Mouse (Mus musculus) neural tube, embryonic 11.5 days (tissue): ENCODE data around the gene L3mbtl2. TPM values are rescaled to one million over a fixed set of nuclear protein-coding genes. Genes with fewer than 3 reads are reported as not detected.

ENCODE experiments used
- ATAC-seq: fragments of 200-750 bp; cut with Nextera tagmentation; 2 replicates; pipeline ENCODE4 v1.8.0; 2017; ENCODE audit warnings: moderate number of reproducible peaks, mild to moderate bottlenecking, moderate TSS enrichment, moderate library complexity; ENCODE audit not compliant: insufficient read depth, low FRiP score, low TSS enrichment
- DNase-seq: peaks from one replicate; pipeline ENCODE4 v3.0.0-alpha.2; 2015; ENCODE audit warnings: low spot score
- H3K27ac ChIP-seq: fragments of 300-500 bp; sonication (generic); 2 replicates; pipeline ENCODE4 v1.5.1; 2014; ENCODE audit warnings: low read depth, mild to moderate bottlenecking, low read length
- H3K27me3 ChIP-seq: fragments of 300-500 bp; sonication (generic); 2 replicates; pipeline ENCODE4 v1.6.1; 2014; ENCODE audit warnings: mild to moderate bottlenecking, low read length, mixed read lengths; ENCODE audit not compliant: control insufficient read depth, insufficient read depth
- H3K36me3 ChIP-seq: fragments of 300-500 bp; sonication (generic); 2 replicates; pipeline ENCODE4 v1.6.1; 2014; ENCODE audit warnings: mild to moderate bottlenecking, low read length, moderate library complexity, mixed read lengths; ENCODE audit not compliant: control insufficient read depth, insufficient read depth
- H3K4me1 ChIP-seq: fragments of 300-500 bp; sonication (generic); 2 replicates; pipeline ENCODE4 v1.6.1; 2014; ENCODE audit warnings: low read length, mixed read lengths; ENCODE audit not compliant: control insufficient read depth, insufficient read depth
- H3K4me2 ChIP-seq: fragments of 300-500 bp; sonication (generic); 2 replicates; pipeline ENCODE4 v1.6.1; 2014; ENCODE audit warnings: low read depth, mild to moderate bottlenecking, moderate library complexity
- H3K4me3 ChIP-seq: fragments of 300-500 bp; sonication (generic); 2 replicates; pipeline ENCODE4 v1.5.1; 2014; ENCODE audit warnings: low read depth, low read length
- H3K9ac ChIP-seq: fragments of 300-500 bp; sonication (generic); 2 replicates; pipeline ENCODE4 v1.6.1; 2014; ENCODE audit warnings: mild to moderate bottlenecking, low read length
- H3K9me3 ChIP-seq: fragments of 300-500 bp; sonication (generic); 2 replicates; pipeline ENCODE4 v1.6.1; 2016; ENCODE audit warnings: low read length; ENCODE audit not compliant: control insufficient read depth
- WGBS: fragments of 180-500 bp; shearing (Covaris S2); extraction: QIAGEN DNeasy Blood & Tissue Kit; methylation state at CpG from one replicate; pipeline ENCODE4 v1.1.7; 2014; 5-methylcytosine and 5-hydroxymethylcytosine counted together
- polyA plus RNA-seq: library from polyadenylated mRNA; unstranded; fragments of >200 nt; fragmentation: Nextera tagmentation; extraction: Ambion mirVana; gene quantifications from 2 replicates; pipeline ENCODE4 v1.2.1, GENCODE M21; 2014

L3mbtl2 gene
- polyA plus RNA-seq, 1 experiment from 2014 or later = 28.6 TPM

GRCm38 (mm10) chr15:81680301-81680805 lies 16.7 kb downstream of the L3mbtl2 start:
- ATAC-seq = no peak
- H3K27ac ChIP-seq = no peak overlapping the region
- peaks cover 4% of the 10 kb centered on the region for H3K36me3 ChIP-seq
- DNase-seq = no peak
- H3K9ac ChIP-seq = no peak overlapping the region
- no peaks in the 10 kb centered on the region for H3K9me3 ChIP-seq
- no peaks in the 10 kb centered on the region for H3K4me1 ChIP-seq
- H3K4me3 ChIP-seq = no peak overlapping the region
- 92% methylated on average over 4 of the region's 4 CpGs for WGBS
- no peak overlapping the region for H3K4me2 ChIP-seq
- no peaks in the 10 kb centered on the region for H3K27me3 ChIP-seq

GRCm38 (mm10) chr15:81693366-81693966 lies 29.8 kb downstream of the L3mbtl2 start:
- Histone ChIP-seq H3K27me3 (peaks cover 44% of the 10 kb centered on the region), H3K4me3 (peak overlapping the region; percentile 54), H3K36me3 (no peaks in the 10 kb centered on the region; the same call in 1 of the 2 replicates), H3K9me3 (no peaks in the 10 kb centered on the region), H3K4me1 (peaks cover 6% of the 10 kb centered on the region; the same call in 1 of the 2 replicates), H3K27ac (no peak overlapping the region), H3K4me2 (peak overlapping the region; percentile 85), H3K9ac (peak overlapping the region; percentile 65)
- ATAC-seq = no peak
- DNase-seq = no peak
- 4% methylated on average over 41 of the region's 41 CpGs for WGBS

- no peaks in the 10 kb centered on the region for H3K9me3 ChIP-seq
- H3K9ac ChIP-seq = peak overlapping the region; percentile 65
- ATAC-seq (peak; percentile 89), DNase-seq (peak; percentile 90)
- no peak overlapping the region; the same call in 1 of the 2 replicates for H3K27ac ChIP-seq
- WGBS = under 1% methylated on average over 82 of the region's 107 CpGs
- H3K36me3 ChIP-seq = no peaks in the 10 kb centered on the region; the same call in 1 of the 2 replicates
- peaks cover 6% of the 10 kb centered on the region; the same call in 1 of the 2 replicates for H3K4me1 ChIP-seq
- H3K4me3 ChIP-seq = peak overlapping the region; percentile 54
- H3K4me2 ChIP-seq = peak overlapping the region; percentile 85
- H3K27me3 ChIP-seq = peaks cover 44% of the 10 kb centered on the region
These were observed 30.5 kb downstream of the L3mbtl2 start for GRCm38 (mm10) chr15:81693967-81694881.

GRCm38 (mm10) chr15:81694891-81695290 lies 31.2 kb downstream of the L3mbtl2 start:
- Histone ChIP-seq H3K27me3 (peaks cover 44% of the 10 kb centered on the region), H3K9ac (peak overlapping the region; percentile 65), H3K4me1 (peaks cover 6% of the 10 kb centered on the region; the same call in 1 of the 2 replicates), H3K4me3 (peak overlapping the region; percentile 54), H3K9me3 (no peaks in the 10 kb centered on the region), H3K4me2 (peak overlapping the region; percentile 85), H3K36me3 (no peaks in the 10 kb centered on the region; the same call in 1 of the 2 replicates), H3K27ac (no peak overlapping the region)
- ATAC-seq (no peak), DNase-seq (no peak)
- WGBS = 24% methylated on average over 19 of the region's 19 CpGs

GRCm38 (mm10) chr15:81697175-81697574 lies 33.5 kb downstream of the L3mbtl2 start, which contains the start of gene Chadl:
TSS of gene Chadl (minus strand) at chr15:81697287.
- no peaks in the 10 kb centered on the region for H3K9me3 ChIP-seq
- no peak within 1 kb of the TSS for H3K27ac ChIP-seq
- no peaks in the 10 kb centered on the region; the same call in 1 of the 2 replicates for H3K36me3 ChIP-seq
- no peak within 1 kb of the TSS for H3K4me2 ChIP-seq
- H3K4me1 ChIP-seq = peaks cover 6% of the 10 kb centered on the region; the same call in 1 of the 2 replicates
- no peak within 1 kb of the TSS for H3K9ac ChIP-seq
- ATAC-seq (no peak), DNase-seq (no peak)
- H3K27me3 ChIP-seq = peaks cover 38% of the 10 kb centered on the region
- no peak within 1 kb of the TSS for H3K4me3 ChIP-seq
- WGBS = 66% methylated on average over 7 of the region's 7 CpGs

- DNase-seq (no peak), ATAC-seq (no peak)
- H3K36me3 ChIP-seq = no peaks in the 10 kb centered on the region; the same call in 1 of the 2 replicates
- no peak overlapping the region for H3K4me3 ChIP-seq
- no peaks in the 10 kb centered on the region for H3K9me3 ChIP-seq
- H3K27me3 ChIP-seq = peaks cover 31% of the 10 kb centered on the region
- H3K27ac ChIP-seq = no peak overlapping the region
- 53% methylated on average over 3 of the region's 3 CpGs for WGBS
- H3K4me1 ChIP-seq = peaks cover 6% of the 10 kb centered on the region; the same call in 1 of the 2 replicates
- H3K4me2 ChIP-seq = no peak overlapping the region
- H3K9ac ChIP-seq = no peak overlapping the region
These were observed 34.2 kb downstream of the L3mbtl2 start for GRCm38 (mm10) chr15:81697847-81698246.

- WGBS = 69% methylated on average over 2 of the region's 2 CpGs
These were observed 34.8 kb downstream of the L3mbtl2 start for GRCm38 (mm10) chr15:81698532-81698931.

GRCm38 (mm10) chr15:81700161-81700560 lies 36.5 kb downstream of the L3mbtl2 start:
- WGBS = 71% methylated on average over 2 of the region's 2 CpGs
- H3K4me1 ChIP-seq = no peaks in the 10 kb centered on the region
- peaks cover 8% of the 10 kb centered on the region for H3K27me3 ChIP-seq
- DNase-seq = no peak
- H3K4me3 ChIP-seq = no peak overlapping the region
- no peak overlapping the region for H3K9ac ChIP-seq
- H3K4me2 ChIP-seq = no peak overlapping the region
- H3K27ac ChIP-seq = no peak overlapping the region
- no peak for ATAC-seq
- no peaks in the 10 kb centered on the region for H3K9me3 ChIP-seq
- peaks cover 6% of the 10 kb centered on the region for H3K36me3 ChIP-seq

More at GRCm38 (mm10) chr15:81698532-81698931, 34.8 kb downstream of the L3mbtl2 start:
- H3K9me3 ChIP-seq = no peaks in the 10 kb centered on the region
- peaks cover 24% of the 10 kb centered on the region for H3K27me3 ChIP-seq
- no peak overlapping the region for H3K9ac ChIP-seq
- H3K27ac ChIP-seq = no peak overlapping the region
- peaks cover 6% of the 10 kb centered on the region; the same call in 1 of the 2 replicates for H3K4me1 ChIP-seq
- ATAC-seq = no peak
- H3K36me3 ChIP-seq = peaks cover 3% of the 10 kb centered on the region; the same call in 1 of the 2 replicates
- H3K4me2 ChIP-seq = no peak overlapping the region
- H3K4me3 ChIP-seq = no peak overlapping the region
- DNase-seq = no peak
